Mouse (Mus musculus) thymus, adult 18-20 months (tissue): ENCODE measurements at regions not wholly inside any gene's neighbourhood (a gene's known extent, or its start where the extent isn't known, plus 50 kb on each side); places are given as distances from the start of the nearest gene placed in this dataset.
"Not testable (repeated sequence)": the region's sequence is repeated elsewhere in the genome, so short reads cannot be mapped to it uniquely, and the experiment has no call there.

Experiments used
- DNase-seq, 2 experiments: peaks; one replicate each; pipeline ENCODE4 v3.0.0; 2022; ENCODE audit warnings: mixed read lengths in 2 of 2

DNA sequence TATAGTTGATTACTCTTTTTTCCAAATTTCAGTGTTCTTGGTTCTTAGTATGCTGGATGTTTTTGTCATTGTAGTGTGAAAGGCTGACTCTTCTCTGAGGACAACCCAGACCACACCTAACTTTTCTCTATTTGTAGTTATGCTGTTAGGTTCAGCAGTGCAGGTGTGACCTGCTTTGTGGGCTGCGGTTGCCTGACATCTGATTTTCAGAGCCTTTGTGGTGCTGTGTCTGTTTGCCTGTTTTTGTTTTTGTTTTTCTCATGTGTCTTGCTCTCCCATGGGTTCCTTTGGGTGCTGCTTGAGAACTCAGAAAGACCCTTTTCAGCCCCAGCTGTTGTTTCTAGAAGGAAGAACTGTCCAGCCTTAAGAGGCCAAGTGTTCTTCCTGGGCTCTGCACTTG is 52.0 kb upstream of the Trpm1 start:
- peak; percentile 61 to 80 for DNase-seq

DNA sequence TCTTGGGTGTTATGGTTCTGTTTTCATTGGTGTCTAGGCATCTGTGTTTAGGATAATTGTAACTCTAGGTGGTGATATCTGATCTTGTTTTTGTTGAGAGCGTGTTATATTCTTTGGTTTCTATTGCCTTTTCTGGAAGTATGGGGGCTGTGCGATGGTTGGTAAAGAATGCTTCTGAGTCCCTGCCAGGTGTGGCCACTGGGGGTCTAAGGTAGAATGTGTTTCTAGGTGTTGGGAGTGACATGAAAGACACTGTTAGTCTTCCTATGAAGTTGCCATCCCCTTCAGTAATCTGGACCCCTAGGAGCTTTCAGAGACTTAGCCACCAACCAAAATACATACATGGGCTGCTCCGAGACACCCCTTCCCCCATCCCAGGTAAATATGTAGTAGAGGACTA is 54.0 kb upstream of the Trpm1 start:
- peak in 1 of 2 experiments; percentile 12 for DNase-seq

- no peak for DNase-seq
Measured at GRCm38 (mm10) chr7:64090067-64090466, 63.6 kb upstream of the Trpm1 start.

GRCm38 (mm10) chr7:64089034-64089433 is 64.6 kb upstream of the Trpm1 start:
- DNase-seq, result no peak

DNA sequence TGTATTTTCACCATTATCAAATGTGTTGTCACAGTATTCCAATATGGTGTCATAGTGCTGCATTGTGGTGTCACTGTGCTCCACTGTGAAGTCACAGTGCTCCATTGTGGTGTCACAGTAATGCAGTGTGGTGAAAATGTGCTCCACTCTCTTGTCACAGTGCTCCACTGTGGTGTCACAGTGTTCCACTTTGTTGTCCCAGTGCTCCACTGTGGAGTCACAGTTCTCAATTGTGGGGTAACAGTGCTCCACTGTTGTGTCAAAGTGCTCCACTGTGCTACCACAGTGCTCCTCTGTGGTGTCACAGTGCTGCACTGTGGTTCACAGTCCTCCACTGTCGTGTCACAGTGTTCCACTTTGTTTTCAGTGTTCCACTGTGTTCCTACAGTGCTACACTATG is 69.7 kb upstream of the Trpm1 start:
- not testable (repeated sequence) for DNase-seq

GRCm38 (mm10) chr7:64082651-64083050 is 71.0 kb upstream of the Trpm1 start:
- DNase-seq, result no peak

DNA sequence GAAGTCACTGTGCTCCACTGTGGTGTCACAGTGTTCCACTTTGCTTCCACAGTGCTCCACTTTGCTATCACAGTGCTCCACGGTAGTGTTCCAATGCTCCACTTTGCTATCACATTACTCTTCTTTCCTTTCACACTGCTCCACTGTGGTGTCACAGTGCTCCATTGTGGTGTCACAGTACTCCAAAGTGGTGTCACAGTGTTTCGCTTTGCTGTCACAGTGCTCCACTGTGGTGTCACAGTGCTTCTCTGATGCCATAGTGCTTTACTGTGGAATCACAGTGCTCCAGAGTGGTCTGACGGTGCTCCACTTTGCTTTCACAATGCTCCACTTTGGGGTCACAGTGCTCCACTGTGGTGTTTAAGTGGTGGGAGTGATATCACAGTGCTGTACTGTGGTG is 71.4 kb upstream of the Trpm1 start:
- no peak for DNase-seq

DNA sequence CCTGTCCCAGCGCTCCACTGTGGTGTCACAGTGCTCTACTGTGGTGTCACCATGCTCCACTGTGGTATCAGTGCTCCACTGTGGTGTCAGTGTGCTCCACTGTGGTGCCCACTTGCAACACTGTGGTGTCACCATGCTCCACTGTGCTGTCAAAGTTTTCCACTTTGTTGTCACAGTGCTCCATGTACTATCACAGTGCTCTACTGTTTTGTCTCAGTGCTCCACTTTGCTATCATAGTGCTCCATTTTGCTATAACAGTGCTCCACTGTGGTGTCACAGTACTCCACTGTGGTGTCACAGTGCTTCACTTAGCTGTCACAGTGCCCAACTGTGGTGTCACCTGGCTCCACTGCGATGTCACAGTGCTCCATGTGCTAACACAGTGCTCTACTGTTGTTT is 72.0 kb upstream of the Trpm1 start:
- DNase-seq, result no peak

DNA sequence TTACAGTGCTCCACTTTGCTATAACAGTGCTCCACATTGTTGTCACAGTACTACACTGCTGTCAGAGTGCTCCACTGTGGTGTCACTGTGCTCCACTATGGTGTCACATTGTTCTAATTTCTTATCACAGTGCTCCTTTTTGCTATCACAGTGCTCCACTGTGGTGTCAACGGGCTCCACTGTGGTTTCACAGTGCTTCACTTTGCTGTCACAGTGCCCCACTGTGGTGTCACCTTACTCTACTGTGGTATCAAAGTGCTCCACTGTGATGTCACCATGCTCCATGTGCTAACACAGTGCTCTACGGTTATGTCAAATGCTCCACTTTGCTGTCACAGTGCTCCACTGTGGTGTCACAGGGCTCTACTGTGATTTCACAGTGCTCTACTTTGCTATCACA is 72.6 kb upstream of the Trpm1 start:
- no peak for DNase-seq

DNA sequence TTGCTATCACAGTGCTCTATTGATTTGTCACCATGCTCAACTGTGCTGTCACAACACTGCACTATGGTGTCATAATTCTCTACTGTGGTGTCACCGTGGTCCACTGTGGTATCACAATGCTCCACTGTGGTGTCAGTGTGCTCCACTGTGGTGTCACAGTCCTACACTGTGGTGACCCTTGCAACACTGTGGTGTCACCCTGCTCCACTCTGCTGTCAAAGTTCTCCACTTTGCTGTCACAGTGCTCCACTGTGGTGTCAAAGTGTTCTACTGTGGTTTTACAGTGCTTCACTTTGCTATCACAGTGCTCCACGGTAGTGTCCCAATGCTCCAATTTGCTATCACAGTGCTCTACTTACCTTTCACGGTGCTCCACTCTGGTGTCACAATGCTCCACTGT is 74.3 kb upstream of the Trpm1 start:
- DNase-seq, result peak in 1 of 2 experiments; percentile 2

GRCm38 (mm10) chr7:64078646-64079045 is 75.0 kb upstream of the Trpm1 start:
- peak in 1 of 2 experiments; percentile 2 for DNase-seq

- peak in 1 of 2 experiments; percentile 33 for DNase-seq
Measured at GRCm38 (mm10) chr7:64077526-64077925, 76.1 kb upstream of the Trpm1 start.

DNA sequence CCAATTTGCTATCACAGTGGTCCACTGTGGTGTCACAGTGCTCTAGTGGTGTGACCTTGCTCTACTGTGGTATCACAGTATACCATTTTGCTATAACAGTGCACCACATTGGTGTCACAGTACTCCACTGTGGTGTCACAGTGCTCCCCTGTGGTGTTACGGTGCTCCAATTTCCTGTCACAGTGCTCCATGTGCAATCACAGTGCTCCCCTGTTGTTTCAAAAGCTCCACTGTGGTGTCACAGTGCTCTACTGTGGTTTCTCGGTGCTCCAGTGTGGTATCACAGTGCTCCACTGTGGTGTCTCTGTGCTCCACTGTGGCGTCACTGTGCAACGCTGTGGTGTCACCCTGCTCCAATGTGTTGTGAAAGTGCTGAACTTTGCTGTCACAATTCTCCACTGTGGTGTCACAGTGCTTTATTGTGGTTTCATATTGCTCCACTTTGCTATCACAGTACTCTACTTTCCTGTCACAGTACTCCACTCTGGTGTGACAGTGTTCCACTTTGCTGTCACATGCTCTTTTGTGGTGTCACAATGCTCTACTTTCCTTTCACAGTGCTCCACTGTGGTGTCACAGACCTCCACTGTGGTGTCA is 76.8 kb upstream of the Trpm1 start:
- peak in 1 of 2 experiments; percentile 5 for DNase-seq

GRCm38 (mm10) chr7:64075696-64076313 is 77.8 kb upstream of the Trpm1 start:
- DNase-seq, result peak in 1 of 2 experiments; percentile 1

- peak in 1 of 2 experiments; percentile 1 for DNase-seq
Measured at GRCm38 (mm10) chr7:64074661-64075234, 78.9 kb upstream of the Trpm1 start.

- peak in 1 of 2 experiments; percentile 2 for DNase-seq
Measured at GRCm38 (mm10) chr7:64074186-64074585, 79.4 kb upstream of the Trpm1 start.

DNA sequence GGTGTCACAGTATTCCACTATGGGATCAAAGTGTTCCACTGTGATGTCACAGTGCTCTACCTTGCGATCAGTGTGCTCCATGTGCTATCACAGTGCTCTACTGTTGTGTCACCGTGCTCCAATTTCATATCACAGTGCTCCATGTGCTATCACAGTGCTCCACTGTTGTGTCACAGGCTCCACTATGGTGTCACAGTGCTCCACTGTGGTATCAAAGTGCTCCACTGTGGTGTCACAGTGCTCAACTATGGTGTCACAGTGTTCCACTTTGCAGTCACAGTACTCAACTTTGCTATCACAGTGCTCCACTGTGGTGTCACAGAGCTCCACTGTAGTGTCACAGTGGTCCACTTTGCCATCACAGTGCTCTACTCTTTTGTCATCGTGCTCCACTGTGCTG is 79.9 kb upstream of the Trpm1 start:
- DNase-seq, result peak in 1 of 2 experiments; percentile 1

DNA sequence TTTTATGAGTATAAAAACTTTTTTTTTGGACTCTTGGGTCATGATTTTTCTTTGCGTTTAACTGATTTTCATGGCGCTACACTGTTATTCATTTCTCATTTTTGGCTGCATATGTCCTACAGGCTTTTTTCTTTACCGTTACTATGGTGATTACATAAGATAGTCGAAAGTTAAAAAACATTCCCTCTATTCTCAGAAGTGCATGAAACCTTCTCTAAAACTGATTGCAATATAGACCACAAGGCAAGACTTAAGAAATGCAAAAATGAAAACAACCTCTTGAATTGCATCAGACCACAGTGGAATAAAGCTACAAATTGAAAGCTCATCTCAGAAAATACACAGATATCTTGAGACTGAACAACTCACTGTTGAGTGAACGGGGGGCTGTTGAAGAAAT is 82.7 kb upstream of the Trpm1 start:
- DNase-seq, result no peak

GRCm38 (mm10) chr7:64065529-64066247 is 87.9 kb upstream of the Trpm1 start:
- DNase-seq, result no peak

GRCm38 (mm10) chr7:64064460-64065241 is 89.0 kb upstream of the Trpm1 start:
- DNase-seq, result no peak

GRCm38 (mm10) chr7:64061170-64061569 is 92.5 kb upstream of the Trpm1 start:
- DNase-seq, result no peak

GRCm38 (mm10) chr7:64060582-64060981 is 93.1 kb upstream of the Trpm1 start:
- no peak for DNase-seq

- DNase-seq, result no peak
Measured at GRCm38 (mm10) chr7:64060051-64060450, 93.6 kb upstream of the Trpm1 start.
